Mouse (Mus musculus): ENCODE results near the gene Grik4. TPM values are rescaled to one million over a fixed set of nuclear protein-coding genes. Genes with fewer than 3 reads are reported as not detected.

Grik4 gene
- polyA plus RNA-seq, 1 experiment, result 2.8 TPM

- Histone ChIP-seq H3K27me3 (ENCODE audit: control insufficient read depth, insufficient read depth, low read length) (no peaks in the 10 kb centered on the region), H3K4me3 (ENCODE audit: control insufficient read depth, low read depth, low read length) (no peak overlapping the region), H3K4me1 (ENCODE audit: control insufficient read depth, insufficient read depth, low read length) (no peaks in the 10 kb centered on the region), H3K27ac (ENCODE audit: control insufficient read depth, insufficient read depth, low read depth, low read length) (no peak overlapping the region), H3K36me3 (ENCODE audit: control insufficient read depth, insufficient read depth, low read length) (no peaks in the 10 kb centered on the region)
- TF ChIP-seq CTCF (IDR thresholded peaks at IDR 0.05; ENCODE audit: control insufficient read depth, insufficient read depth, insufficient replicate concordance, low read depth, low read length), result no peak
- TF ChIP-seq POLR2A (IDR thresholded peaks at IDR 0.05; ENCODE audit: control insufficient read depth, low read depth, low read length), result no peak
Measured at GRCm38 (mm10) chr9:42672982-42673381, 271.3 kb downstream of the Grik4 start.

DNA sequence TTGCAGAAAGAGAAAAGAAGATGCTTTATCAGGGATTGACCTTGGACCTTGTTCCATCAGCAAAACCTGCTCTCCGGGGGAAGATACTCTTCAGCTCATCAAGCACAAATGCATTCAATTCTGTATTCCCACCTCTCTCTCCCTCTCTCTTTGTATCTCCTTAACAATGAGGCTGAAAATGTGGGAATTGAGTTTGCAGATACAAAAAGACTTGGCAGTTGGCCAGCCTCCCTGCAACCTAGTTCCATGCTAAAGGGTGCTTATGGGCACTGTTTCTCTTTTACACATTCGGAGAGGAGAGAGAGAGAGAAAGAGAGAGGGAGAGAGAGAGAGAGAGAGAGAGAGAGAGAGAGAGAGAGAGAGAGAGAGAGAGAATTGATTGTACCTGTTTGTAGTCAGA lies 273.7 kb downstream of the Grik4 start:
- no peak overlapping the region for H3K27ac ChIP-seq (ENCODE audit: control insufficient read depth, insufficient read depth, low read depth, low read length)
- TF ChIP-seq CTCF (IDR thresholded peaks at IDR 0.05; ENCODE audit: control insufficient read depth, insufficient read depth, insufficient replicate concordance, low read depth, low read length), result no peak
- TF ChIP-seq POLR2A (IDR thresholded peaks at IDR 0.05; ENCODE audit: control insufficient read depth, low read depth, low read length), result no peak

GRCm38 (mm10) chr9:42661481-42661880 lies 282.8 kb downstream of the Grik4 start:
- Histone ChIP-seq H3K36me3 (ENCODE audit: control insufficient read depth, insufficient read depth, low read length) (no peaks in the 10 kb centered on the region), H3K27me3 (ENCODE audit: control insufficient read depth, insufficient read depth, low read length) (no peaks in the 10 kb centered on the region), H3K27ac (ENCODE audit: control insufficient read depth, insufficient read depth, low read depth, low read length) (no peak overlapping the region), H3K4me1 (ENCODE audit: control insufficient read depth, insufficient read depth, low read length) (no peaks in the 10 kb centered on the region), H3K4me3 (ENCODE audit: control insufficient read depth, low read depth, low read length) (no peak overlapping the region)
- no peak for TF ChIP-seq CTCF (IDR thresholded peaks at IDR 0.05; ENCODE audit: control insufficient read depth, insufficient read depth, insufficient replicate concordance, low read depth, low read length)
- TF ChIP-seq POLR2A (IDR thresholded peaks at IDR 0.05; ENCODE audit: control insufficient read depth, low read depth, low read length), result no peak

More for the DNA sequence above, 273.7 kb downstream of the Grik4 start:
- Histone ChIP-seq H3K27me3 (ENCODE audit: control insufficient read depth, insufficient read depth, low read length) (no peaks in the 10 kb centered on the region), H3K4me1 (ENCODE audit: control insufficient read depth, insufficient read depth, low read length) (no peaks in the 10 kb centered on the region), H3K36me3 (ENCODE audit: control insufficient read depth, insufficient read depth, low read length) (no peaks in the 10 kb centered on the region), H3K4me3 (ENCODE audit: control insufficient read depth, low read depth, low read length) (no peak overlapping the region)

DNA sequence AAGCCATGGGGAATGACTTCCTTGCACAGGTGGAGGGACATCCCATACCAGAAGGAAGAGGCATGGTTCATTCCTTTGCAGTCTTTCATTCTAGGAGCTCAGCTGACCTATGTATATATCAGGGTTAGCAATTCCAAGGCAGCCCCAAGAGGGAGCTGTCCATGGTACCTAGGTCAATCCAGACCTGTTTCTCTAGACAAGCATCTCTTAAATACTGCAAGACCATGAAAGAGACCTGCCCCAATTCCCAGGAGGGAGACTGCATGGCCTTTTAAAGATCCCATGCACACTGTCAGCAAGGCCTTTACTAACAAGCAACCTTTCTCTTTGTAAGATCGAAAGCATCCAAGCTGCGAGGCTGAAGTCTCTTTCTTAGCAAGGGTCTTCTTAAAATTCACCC lies 291.5 kb downstream of the Grik4 start:
- no peaks in the 10 kb centered on the region for H3K27me3 ChIP-seq (ENCODE audit: control insufficient read depth, insufficient read depth, low read length)
- no peak for TF ChIP-seq POLR2A (IDR thresholded peaks at IDR 0.05; ENCODE audit: control insufficient read depth, low read depth, low read length)
- no peak for TF ChIP-seq CTCF (IDR thresholded peaks at IDR 0.05; ENCODE audit: control insufficient read depth, insufficient read depth, insufficient replicate concordance, low read depth, low read length)
- H3K4me3 ChIP-seq (ENCODE audit: control insufficient read depth, low read depth, low read length), result no peak overlapping the region
- no peak overlapping the region for H3K27ac ChIP-seq (ENCODE audit: control insufficient read depth, insufficient read depth, low read depth, low read length)
- H3K36me3 ChIP-seq (ENCODE audit: control insufficient read depth, insufficient read depth, low read length), result no peaks in the 10 kb centered on the region
- no peaks in the 10 kb centered on the region for H3K4me1 ChIP-seq (ENCODE audit: control insufficient read depth, insufficient read depth, low read length)

- Histone ChIP-seq H3K36me3 (ENCODE audit: control insufficient read depth, insufficient read depth, low read length) (no peaks in the 10 kb centered on the region), H3K27ac (ENCODE audit: control insufficient read depth, insufficient read depth, low read depth, low read length) (no peak overlapping the region), H3K27me3 (ENCODE audit: control insufficient read depth, insufficient read depth, low read length) (no peaks in the 10 kb centered on the region), H3K4me3 (ENCODE audit: control insufficient read depth, low read depth, low read length) (no peak overlapping the region), H3K4me1 (ENCODE audit: control insufficient read depth, insufficient read depth, low read length) (no peaks in the 10 kb centered on the region)
- TF ChIP-seq CTCF (IDR thresholded peaks at IDR 0.05; ENCODE audit: control insufficient read depth, insufficient read depth, insufficient replicate concordance, low read depth, low read length), result no peak
- TF ChIP-seq POLR2A (IDR thresholded peaks at IDR 0.05; ENCODE audit: control insufficient read depth, low read depth, low read length), result no peak
Measured at GRCm38 (mm10) chr9:42652309-42652708, 292.0 kb downstream of the Grik4 start.

- Histone ChIP-seq H3K4me1 (ENCODE audit: control insufficient read depth, insufficient read depth, low read length) (no peaks in the 10 kb centered on the region), H3K27me3 (ENCODE audit: control insufficient read depth, insufficient read depth, low read length) (no peaks in the 10 kb centered on the region), H3K4me3 (ENCODE audit: control insufficient read depth, low read depth, low read length) (no peak overlapping the region), H3K27ac (ENCODE audit: control insufficient read depth, insufficient read depth, low read depth, low read length) (no peak overlapping the region), H3K36me3 (ENCODE audit: control insufficient read depth, insufficient read depth, low read length) (no peaks in the 10 kb centered on the region)
- TF ChIP-seq POLR2A (IDR thresholded peaks at IDR 0.05; ENCODE audit: control insufficient read depth, low read depth, low read length), result no peak
- TF ChIP-seq CTCF (IDR thresholded peaks at IDR 0.05; ENCODE audit: control insufficient read depth, insufficient read depth, insufficient replicate concordance, low read depth, low read length), result no peak
Measured at GRCm38 (mm10) chr9:42649872-42650271, 294.4 kb downstream of the Grik4 start.

DNA sequence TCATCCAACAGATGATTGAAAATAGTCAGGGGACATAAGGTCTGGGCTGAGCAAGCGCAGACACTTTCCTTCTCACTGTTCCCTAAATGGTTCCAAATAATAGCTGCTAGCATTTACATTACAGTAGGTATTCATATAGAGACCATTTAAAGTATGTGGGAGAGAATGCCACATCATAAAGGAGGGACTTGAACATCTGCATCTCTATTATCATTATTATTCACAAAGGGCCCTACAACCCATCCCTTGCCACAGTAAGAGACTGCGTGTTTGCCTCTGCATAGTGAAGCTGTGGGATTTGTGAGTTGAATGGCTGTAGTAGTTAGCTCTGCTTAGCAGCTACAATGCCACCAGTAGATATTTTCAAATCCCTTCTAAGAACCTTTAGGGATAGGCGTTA lies 296.2 kb downstream of the Grik4 start:
- no peak overlapping the region for H3K4me3 ChIP-seq (ENCODE audit: control insufficient read depth, low read depth, low read length)
- no peaks in the 10 kb centered on the region for H3K36me3 ChIP-seq (ENCODE audit: control insufficient read depth, insufficient read depth, low read length)
- no peak overlapping the region for H3K27ac ChIP-seq (ENCODE audit: control insufficient read depth, insufficient read depth, low read depth, low read length)
- no peaks in the 10 kb centered on the region for H3K4me1 ChIP-seq (ENCODE audit: control insufficient read depth, insufficient read depth, low read length)
- no peak for TF ChIP-seq CTCF (IDR thresholded peaks at IDR 0.05; ENCODE audit: control insufficient read depth, insufficient read depth, insufficient replicate concordance, low read depth, low read length)
- H3K27me3 ChIP-seq (ENCODE audit: control insufficient read depth, insufficient read depth, low read length), result no peaks in the 10 kb centered on the region

- H3K27ac ChIP-seq (ENCODE audit: control insufficient read depth, insufficient read depth, low read depth, low read length), result no peak overlapping the region
- H3K36me3 ChIP-seq (ENCODE audit: control insufficient read depth, insufficient read depth, low read length), result no peaks in the 10 kb centered on the region
- H3K4me3 ChIP-seq (ENCODE audit: control insufficient read depth, low read depth, low read length), result no peak overlapping the region
- H3K4me1 ChIP-seq (ENCODE audit: control insufficient read depth, insufficient read depth, low read length), result no peaks in the 10 kb centered on the region
- TF ChIP-seq POLR2A (IDR thresholded peaks at IDR 0.05; ENCODE audit: control insufficient read depth, low read depth, low read length), result no peak
- TF ChIP-seq CTCF (IDR thresholded peaks at IDR 0.05; ENCODE audit: control insufficient read depth, insufficient read depth, insufficient replicate concordance, low read depth, low read length), result no peak
- no peaks in the 10 kb centered on the region for H3K27me3 ChIP-seq (ENCODE audit: control insufficient read depth, insufficient read depth, low read length)
Measured at GRCm38 (mm10) chr9:42647596-42647995, 296.7 kb downstream of the Grik4 start.
